Mouse (Mus musculus) CH12.LX (cell line): ENCODE results near the gene Ccdc32.

Source experiments
- CTCF ChIP-seq, 2 experiments: IDR thresholded peaks in 1 of 2; conservative IDR thresholded peaks in 1 of 2; 2 replicates each; pipeline ENCODE4 v1.5.1; 2011 to 2012; ENCODE audit warnings: low read depth in 2 of 2, low read length in 2 of 2, improper control_type of control experiment in 1 of 2, inconsistent platforms in 1 of 2, mild to moderate bottlenecking in 1 of 2, moderate library complexity in 1 of 2
- MEF2A ChIP-seq: IDR thresholded peaks from 2 replicates; pipeline ENCODE4 v1.6.1; 2014; ENCODE audit warnings: low read depth, mild to moderate bottlenecking, inconsistent platforms, low read length, improper control_type of control experiment, borderline replicate concordance
- MYC ChIP-seq: IDR thresholded peaks from 2 replicates; pipeline ENCODE4 v1.6.1; 2011; ENCODE audit warnings: low read depth, mild to moderate bottlenecking, improper control_type of control experiment, low read length
- NELFE ChIP-seq: IDR thresholded peaks from 2 replicates; pipeline ENCODE4 v1.6.1; 2011; ENCODE audit warnings: low read depth, low read length, improper control_type of control experiment
- POLR2A ChIP-seq: IDR thresholded peaks from 2 replicates; pipeline ENCODE4 v1.6.1; 2011; ENCODE audit warnings: low read depth, mild to moderate bottlenecking, improper control_type of control experiment, low read length
- SMC3 ChIP-seq: IDR thresholded peaks from 2 replicates; pipeline ENCODE4 v1.6.1; 2011; ENCODE audit warnings: low read depth, low read length, improper control_type of control experiment
- USF1 ChIP-seq: IDR thresholded peaks from 2 replicates; pipeline ENCODE4 v1.6.1; 2014; ENCODE audit warnings: low read depth, mild to moderate bottlenecking, inconsistent platforms, low read length, improper control_type of control experiment
- ZC3H11A ChIP-seq: IDR thresholded peaks from 2 replicates; pipeline ENCODE4 v1.6.1; 2012; ENCODE audit warnings: low read depth, mild to moderate bottlenecking, inconsistent platforms, low read length, improper control_type of control experiment
- ZKSCAN1 ChIP-seq: IDR thresholded peaks from 2 replicates; pipeline ENCODE4 v1.6.1; 2012; ENCODE audit warnings: low read depth, inconsistent platforms, low read length, improper control_type of control experiment, borderline replicate concordance

DNA sequence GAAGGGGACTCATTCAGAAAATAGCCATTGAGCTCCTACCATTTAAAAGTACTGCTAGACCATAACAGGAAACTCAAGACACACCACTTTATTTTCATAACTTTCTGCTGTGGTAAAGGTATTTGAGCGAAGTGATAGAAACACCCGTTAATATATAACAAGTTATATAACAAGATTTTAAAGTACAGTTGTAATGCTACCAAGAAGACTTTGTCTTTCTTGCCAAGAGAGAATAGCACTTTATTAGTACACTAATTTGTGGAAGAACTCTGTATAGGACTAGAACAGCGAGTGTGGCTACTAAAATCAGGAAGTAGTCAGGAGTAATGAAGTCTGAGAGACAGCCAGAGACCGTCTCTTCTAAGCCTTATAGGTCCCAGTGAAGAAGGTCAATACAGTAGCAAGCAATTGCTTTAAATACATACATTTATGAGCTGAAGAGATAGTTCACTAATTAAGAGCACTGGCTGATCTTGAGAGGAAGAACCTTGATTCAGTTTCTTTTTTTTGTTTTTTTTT lies 21.0 kb upstream of the Ccdc32 start:
- no peak for TF ChIP-seq USF1
- TF ChIP-seq POLR2A: no peak
- TF ChIP-seq ZKSCAN1: no peak
- TF ChIP-seq ZC3H11A: no peak
- no peak for TF ChIP-seq NELFE
- no peak for TF ChIP-seq MEF2A
- TF ChIP-seq MYC: no peak
- TF ChIP-seq SMC3: no peak
- no peak for TF ChIP-seq CTCF (conservative IDR thresholded peaks at IDR 0.05 in 1 of 2, IDR thresholded peaks at IDR 0.05 in 1 of 2; ENCODE audit: low read depth in 2 of 2, low read length in 2 of 2)
